Mouse (Mus musculus) ES-E14 (cell line): ENCODE measurements around the gene Uox. TPM values are rescaled to one million over a fixed set of nuclear protein-coding genes. Genes with fewer than 3 reads are reported as not detected.

ENCODE experiments used
- DNase-seq: peaks from one replicate; pipeline ENCODE4 v3.0.0-alpha.2; 2013; ENCODE audit warnings: low read depth, low spot score
- H3K27ac ChIP-seq: 2 replicates; pipeline ENCODE4 v1.5.1; 2012; ENCODE audit warnings: low read depth, mild to moderate bottlenecking, low read length, moderate library complexity, mixed read lengths; ENCODE audit not compliant: poor library complexity, insufficient read depth, severe bottlenecking
- H3K36me3 ChIP-seq: 2 replicates; pipeline ENCODE4 v1.6.1; 2012; ENCODE audit warnings: mild to moderate bottlenecking, low read length, moderate library complexity, mixed read lengths; ENCODE audit not compliant: control insufficient read depth, poor library complexity, insufficient read depth, severe bottlenecking
- H3K4me1 ChIP-seq, 2 experiments: fragments of 150-350 bp in 1 of 2; sonication (generic) in 1 of 2; 2 replicates each; pipeline ENCODE4 v1.6.1; 2012; ENCODE audit warnings: low read length in 2 of 2, mild to moderate bottlenecking in 1 of 2, mixed read lengths in 1 of 2; ENCODE audit not compliant: control insufficient read depth in 2 of 2, insufficient read depth in 2 of 2, poor library complexity in 1 of 2
- H3K4me3 ChIP-seq, 2 experiments: fragments of 150-350 bp in 1 of 2; sonication (generic) in 1 of 2; 2 replicates each; pipeline ENCODE4 v1.5.1; 2012; ENCODE audit warnings: low read length in 2 of 2, low read depth in 1 of 2, mild to moderate bottlenecking in 1 of 2, mixed read lengths in 1 of 2; ENCODE audit not compliant: insufficient read depth in 1 of 2, poor library complexity in 1 of 2, severe bottlenecking in 1 of 2
- H3K9ac ChIP-seq: 2 replicates; pipeline ENCODE4 v1.6.1; 2012; ENCODE audit warnings: low read depth, mild to moderate bottlenecking, low read length, mixed read lengths; ENCODE audit not compliant: poor library complexity, insufficient read depth, severe bottlenecking
- H3K9me3 ChIP-seq: fragments of 150-350 bp; sonication (generic); 2 replicates; pipeline ENCODE4 v1.6.1; 2012; ENCODE audit warnings: low read depth, mild to moderate bottlenecking, low read length; ENCODE audit not compliant: control insufficient read depth, insufficient read depth
- CHD2 ChIP-seq: IDR thresholded peaks from 2 replicates; pipeline ENCODE4 v1.6.1; 2014; ENCODE audit warnings: mild to moderate bottlenecking, low read depth, low read length, inconsistent platforms
- HCFC1 ChIP-seq: IDR thresholded peaks from 2 replicates; pipeline ENCODE4 v1.6.1; 2012; ENCODE audit warnings: low read length, inconsistent platforms, borderline replicate concordance; ENCODE audit not compliant: insufficient read depth
- MAFK ChIP-seq: IDR thresholded peaks from 2 replicates; pipeline ENCODE4 v1.6.1; 2014; ENCODE audit warnings: mild to moderate bottlenecking, low read depth, low read length, inconsistent platforms; ENCODE audit not compliant: insufficient read depth
- ZC3H11A ChIP-seq: IDR thresholded peaks from 2 replicates; pipeline ENCODE4 v1.6.1; 2012; ENCODE audit warnings: low read depth, mild to moderate bottlenecking, inconsistent platforms, low read length, borderline replicate concordance
- ZNF384 ChIP-seq: IDR thresholded peaks from 2 replicates; pipeline ENCODE4 v1.6.1; 2012; ENCODE audit warnings: low read depth, low read length, inconsistent platforms
- in situ Hi-C, 2 experiments: fragments of 600-800 bp; cut with MboI; formaldehyde crosslinking; loops; one replicate each; pipeline ENCODE4 v1.15.1; 2025; ENCODE audit warnings: low sequenced_read_pairs in 2 of 2, inconsistent platforms in 1 of 2; ENCODE audit not compliant: unreplicated experiment in 2 of 2
- total RNA-seq: library from RNA; depleted of rRNA; stranded (reverse); fragments of 300-350 nt; gene quantifications from 2 replicates; pipeline ENCODE4 v1.2.3, GENCODE M21; 2012

Uox gene
- total RNA-seq, 1 experiment: not detected

- Histone ChIP-seq H3K36me3 (no peaks in the 10 kb centered on the region), H3K27ac (no peak overlapping the region), H3K4me3 (no peak overlapping the region), H3K9ac (no peak overlapping the region), H3K9me3 (no peaks in the 10 kb centered on the region), H3K4me1 (no peaks in the 10 kb centered on the region)
- TF ChIP-seq ZNF384 (no peak), HCFC1 (no peak), CHD2 (no peak), ZC3H11A (no peak), MAFK (no peak)
- in situ Hi-C loops: no loop called here
- DNase-seq: peak; percentile 30
These were observed 80.5 kb downstream of the Uox start for GRCm38 (mm10) chr3:146650716-146651115.

- TF ChIP-seq HCFC1 (no peak), MAFK (no peak), ZNF384 (no peak), ZC3H11A (no peak), CHD2 (no peak)
- Histone ChIP-seq H3K36me3 (no peaks in the 10 kb centered on the region), H3K9ac (no peak within 1 kb of the TSS), H3K9me3 (no peaks in the 10 kb centered on the region), H3K4me3 (no peak within 1 kb of the TSS), H3K27ac (no peak within 1 kb of the TSS), H3K4me1 (no peaks in the 10 kb centered on the region)
- no peak for DNase-seq
- in situ Hi-C loops: no loop called here
These were observed 81.0 kb downstream of the Uox start, which contains the start of gene 4930503B20Rik for GRCm38 (mm10) chr3:146651217-146651616. Gene 4930503B20Rik (minus strand): TSS chr3:146651317.

GRCm38 (mm10) chr3:146652431-146652830 lies 82.2 kb downstream of the Uox start:
- no peak overlapping the region for H3K9ac ChIP-seq
- H3K27ac ChIP-seq: no peak overlapping the region
- H3K36me3 ChIP-seq: no peaks in the 10 kb centered on the region
- no peak for TF ChIP-seq ZNF384
- no peak for TF ChIP-seq ZC3H11A
- TF ChIP-seq CHD2: no peak
- no peak for TF ChIP-seq MAFK
- no peak for TF ChIP-seq HCFC1
- H3K9me3 ChIP-seq: no peaks in the 10 kb centered on the region
- no peak for DNase-seq
- H3K4me3 ChIP-seq: no peak overlapping the region
- no peaks in the 10 kb centered on the region for H3K4me1 ChIP-seq
- in situ Hi-C loops: no loop called here

GRCm38 (mm10) chr3:146653692-146654091 lies 83.5 kb downstream of the Uox start:
- TF ChIP-seq ZC3H11A (no peak), HCFC1 (no peak), ZNF384 (no peak), MAFK (no peak), CHD2 (no peak)
- H3K27ac ChIP-seq: no peak overlapping the region

GRCm38 (mm10) chr3:146655111-146655577 lies 84.9 kb downstream of the Uox start:
- DNase-seq: no peak
- TF ChIP-seq MAFK: peak; percentile 99
- no peak for TF ChIP-seq CHD2
- TF ChIP-seq ZNF384: no peak
- Histone ChIP-seq H3K36me3 (no peaks in the 10 kb centered on the region), H3K4me3 (no peak overlapping the region), H3K4me1 (no peaks in the 10 kb centered on the region), H3K9ac (no peak overlapping the region), H3K27ac (no peak overlapping the region), H3K9me3 (no peaks in the 10 kb centered on the region)
- in situ Hi-C loops: no loop called here

More at GRCm38 (mm10) chr3:146653692-146654091, 83.5 kb downstream of the Uox start:
- no peaks in the 10 kb centered on the region for H3K9me3 ChIP-seq
- no peak overlapping the region for H3K4me3 ChIP-seq
- in situ Hi-C loops: no loop called here
- H3K4me1 ChIP-seq: no peaks in the 10 kb centered on the region
- no peak overlapping the region for H3K9ac ChIP-seq
- no peaks in the 10 kb centered on the region for H3K36me3 ChIP-seq
- no peak for DNase-seq
